Mouse (Mus musculus) T-helper 1 cell (primary cell): ENCODE data around the gene Olfr727.

ENCODE experiments used
- in situ Hi-C: fragments of 300-600 bp; cut with MboI, MseI; formaldehyde crosslinking; loops from one replicate; pipeline ENCODE4 v1.15.1; 2025; ENCODE audit warnings: high pct_unique_total_duplicates

The Olfr727 gene

GRCm38 (mm10) chr14:50122886-50123285 is at the start of gene Olfr727:
Olfr727 (plus strand) TSS chr14:50123186.
- in situ Hi-C loops = no loop called here

- in situ Hi-C loops = no loop called here
Measured at GRCm38 (mm10) chr14:50090853-50091252, 32.1 kb upstream of the Olfr727 start, which contains the start of gene Olfr726. Olfr726 (minus strand) TSS chr14:50090953.

- in situ Hi-C loops = no loop called here
Measured at GRCm38 (mm10) chr14:50142580-50142979, 19.6 kb downstream of the Olfr727 start, which contains the start of gene Olfr728. Olfr728 (minus strand) TSS chr14:50142680.

- in situ Hi-C loops = loop anchor here (10.0 kb wide), 1 partner anchor 188 kb away; the partner anchor contains the start of gene Olfr724
Measured at GRCm38 (mm10) chr14:50152810-50153209, 29.8 kb downstream of the Olfr727 start, which contains the start of gene Olfr729. Olfr729 (minus strand) TSS chr14:50152910.
